Mouse (Mus musculus): ENCODE measurements around the gene Sirt1.
A peak's percentile ranks its signal among the peaks of the same experiment; 100 is the strongest.

DNA sequence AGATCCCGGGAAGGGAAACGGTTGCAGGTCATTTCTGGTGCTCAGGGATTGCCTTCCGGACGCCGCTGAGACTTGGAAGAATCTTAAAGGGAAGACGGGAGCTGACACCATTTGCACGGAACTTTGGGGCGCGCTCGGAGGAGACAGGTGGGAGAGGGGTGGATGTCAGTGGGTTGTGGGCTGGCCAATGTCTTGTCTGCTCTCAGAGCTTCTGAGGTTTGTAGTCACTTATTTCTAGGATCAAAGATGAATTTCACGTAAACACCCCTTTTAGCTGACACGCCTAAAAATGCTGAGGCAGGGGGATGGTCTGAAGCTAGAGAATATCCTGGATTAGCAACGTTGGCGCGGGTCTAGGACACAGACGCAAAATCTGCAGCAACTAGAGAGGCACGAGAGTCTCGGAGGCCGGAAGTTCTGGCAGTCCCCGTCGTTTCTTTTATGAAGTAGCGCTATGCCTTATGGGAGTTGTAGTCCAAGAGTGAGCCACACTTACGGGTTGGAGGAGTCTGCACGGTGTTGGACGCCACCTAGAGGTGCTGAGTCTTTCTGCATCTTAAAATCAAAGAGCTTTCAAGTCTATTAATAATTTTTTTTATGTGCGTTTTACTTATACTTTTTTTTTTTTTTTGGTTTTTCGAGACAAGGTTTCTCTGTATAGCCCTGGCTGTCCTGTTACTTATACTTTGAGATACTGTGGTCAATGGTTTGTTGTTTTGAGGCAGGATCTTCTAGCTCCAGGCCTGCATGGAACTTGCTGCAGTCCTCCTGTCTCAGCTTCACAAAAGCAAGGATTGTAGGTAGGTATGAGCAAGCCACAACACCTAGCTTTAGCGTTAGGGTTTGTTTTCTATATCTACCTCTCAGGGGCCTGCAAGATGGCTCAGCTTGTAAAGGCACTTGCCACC, 1.1 kb upstream of the Sirt1 start, which contains the start of gene Dnajc12:
- TF ChIP-seq EP300 (IDR thresholded peaks at IDR 0.05; ENCODE audit: insufficient read depth, low read depth, low read length) = no peak
- TF ChIP-seq CTCF (IDR thresholded peaks at IDR 0.05; ENCODE audit: low read depth, low read length) = peak; percentile 78
